ENCODE assay signal across 22 mouse cellular contexts in the genomic region with DNA sequence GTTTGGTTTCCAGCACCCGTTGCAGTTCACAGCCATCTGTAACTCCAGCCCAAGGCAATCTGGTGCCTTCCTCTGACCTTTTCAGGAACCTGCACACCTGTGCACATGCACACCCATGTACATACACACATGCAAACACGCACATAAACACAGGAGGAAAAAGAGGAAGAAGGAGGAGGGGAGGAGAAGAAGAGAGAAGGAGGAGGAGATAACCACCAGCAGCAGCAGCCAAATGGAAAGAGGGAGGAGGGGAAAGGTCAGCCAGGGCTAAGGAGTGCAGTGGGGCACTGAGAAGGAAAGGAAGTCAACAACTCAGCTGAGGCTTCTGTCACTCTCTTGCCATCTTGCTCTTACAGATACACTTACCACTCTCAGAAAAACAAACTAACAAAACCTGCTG. TPM values are rescaled to one million over a fixed set of nuclear protein-coding genes. Genes with fewer than 3 reads are reported as not detected.
DNase-seq lines count a peak whose midpoint lies in the region; ATAC-seq and TF ChIP-seq lines count a peak whose summit lies in the region.
"Had no signal": no experiment of that assay in that cellular context is flagged by ENCODE, and none has a peak within 500 bp of the region (broad histone marks: within the 10 kb centered on the region; RNA-seq: fewer than 3 reads in every experiment).

No protein-coding gene starts in this region.

- H3K27me3 ChIP-seq in kidney, postnatal 0 days (ENCODE audit: insufficient read depth, low read length), result no peaks in the 10 kb centered on the region
- H3K27me3 ChIP-seq in kidney, embryonic 16.5 days (ENCODE audit: insufficient read depth, low read length), result no peaks in the 10 kb centered on the region
- H3K27me3 ChIP-seq in spleen, adult 2 months (ENCODE audit: control insufficient read depth, insufficient read depth, low read length), result no peaks in the 10 kb centered on the region
- H3K27me3 ChIP-seq in hindbrain, embryonic 13.5 days, result no peaks in the 10 kb centered on the region
- H3K27me3 ChIP-seq: forebrain, embryonic 13.5 days; heart, embryonic 15.5 days; hindbrain, embryonic 12.5 days had no signal

- H3K4me2 ChIP-seq in kidney, postnatal 0 days (ENCODE audit: low read length), result no peak overlapping the region
- H3K4me2 ChIP-seq in kidney, embryonic 16.5 days (replicated peaks; ENCODE audit: low read depth, low read length), result no peak overlapping the region
- no peak overlapping the region for H3K4me2 ChIP-seq in hindbrain, embryonic 13.5 days
- H3K4me2 ChIP-seq: forebrain, embryonic 13.5 days; heart, embryonic 15.5 days; hindbrain, embryonic 12.5 days had no signal

- H3K27ac ChIP-seq in kidney, postnatal 0 days, result no peak overlapping the region
- H3K27ac ChIP-seq in kidney, embryonic 16.5 days (ENCODE audit: low read length), result no peak overlapping the region
- no peak overlapping the region for H3K27ac ChIP-seq in spleen, adult 2 months (ENCODE audit: insufficient read depth, low read length)
- H3K27ac ChIP-seq in hindbrain, embryonic 13.5 days, result no peak overlapping the region
- H3K27ac ChIP-seq: forebrain, embryonic 13.5 days; heart, embryonic 15.5 days; hindbrain, embryonic 12.5 days; limb, embryonic 10.5 days; liver, embryonic 14.5 days; stomach, postnatal 0 days had no signal

- no peaks in the 10 kb centered on the region for H3K4me1 ChIP-seq in kidney, postnatal 0 days (replicated peaks; ENCODE audit: insufficient read depth, low read length)
- peaks cover 5% of the 10 kb centered on the region for H3K4me1 ChIP-seq in kidney, embryonic 16.5 days (ENCODE audit: insufficient read depth, low read length)
- H3K4me1 ChIP-seq in spleen, adult 2 months (ENCODE audit: control insufficient read depth, insufficient read depth, insufficient read length), result peaks cover 5% of the 10 kb centered on the region
- H3K4me1 ChIP-seq in hindbrain, embryonic 13.5 days (replicated peaks), result no peaks in the 10 kb centered on the region
- H3K4me1 ChIP-seq: forebrain, embryonic 13.5 days; heart, embryonic 15.5 days; hindbrain, embryonic 12.5 days; limb, embryonic 10.5 days had no signal

- ATAC-seq in kidney, postnatal 0 days (replicated peaks; ENCODE audit: low FRiP score, low read depth), result 0 out of 2 replicates have a peak, but pooled peaks have one; percentile 25
- no peak for ATAC-seq in kidney, embryonic 16.5 days (ENCODE audit: low FRiP score, low TSS enrichment)
- peak; percentile 27 to 42; a peak in 2 of 4 replicates for ATAC-seq in hematopoietic stem cell, adult 5-6 weeks (replicated peaks in 1 of 2; ENCODE audit: insufficient read depth in 1 of 2, low FRiP score in 2 of 2, low TSS enrichment in 1 of 2, low read depth in 1 of 2, poor library complexity in 2 of 2, severe bottlenecking in 2 of 2)
- ATAC-seq in hindbrain, embryonic 13.5 days (ENCODE audit: low FRiP score), result no peak
- ATAC-seq: forebrain, embryonic 13.5 days; intestine, postnatal 0 days had no signal

- WGBS in kidney, postnatal 0 days, result 38% methylated on average over 2 of the region's 2 CpGs
- 38% methylated on average over 2 of the region's 2 CpGs for WGBS in kidney, embryonic 16.5 days
- WGBS in spleen, adult 2 months, result 7% methylated on average over 2 of the region's 2 CpGs
- WGBS in hindbrain, embryonic 13.5 days, result 77% methylated on average over 2 of the region's 2 CpGs

- H3K9ac ChIP-seq in kidney, postnatal 0 days (ENCODE audit: low read depth, low read length), result no peak overlapping the region
- H3K9ac ChIP-seq in kidney, embryonic 16.5 days (replicated peaks; ENCODE audit: low read length), result no peak overlapping the region
- no peak overlapping the region for H3K9ac ChIP-seq in hindbrain, embryonic 13.5 days
- H3K9ac ChIP-seq: forebrain, embryonic 13.5 days; heart, embryonic 15.5 days; hindbrain, embryonic 12.5 days; liver, embryonic 14.5 days had no signal

- no peak for TF ChIP-seq POLR2A in spleen, adult 2 months (IDR thresholded peaks at IDR 0.05; ENCODE audit: low read depth, low read length)

- DNase-seq in kidney, postnatal 0 days (ENCODE audit: low spot score), result no peak
- peak; percentile 10 to 12 for DNase-seq in spleen, adult 2 months (ENCODE audit: low read depth in 1 of 2, low spot score in 2 of 2)
- no peak for DNase-seq in spleen, postnatal 14 days (ENCODE audit: low spot score in 2 of 2)
- DNase-seq in urinary bladder, adult 18-20 months (ENCODE audit: low spot score in 2 of 2), result no peak
- DNase-seq: adrenal gland, postnatal 14 days; cerebellum, adult 9-10 months; retina, postnatal 1 day; thymus, postnatal 36 days had no signal

- no peak overlapping the region for H3K4me3 ChIP-seq in kidney, postnatal 0 days (replicated peaks; ENCODE audit: low read depth, low read length)
- no peak overlapping the region for H3K4me3 ChIP-seq in kidney, embryonic 16.5 days (ENCODE audit: low read length)
- no peak overlapping the region for H3K4me3 ChIP-seq in spleen, adult 2 months (ENCODE audit: extremely low read depth, insufficient read depth, insufficient read length)
- no peak overlapping the region for H3K4me3 ChIP-seq in hindbrain, embryonic 13.5 days
- H3K4me3 ChIP-seq: forebrain, embryonic 13.5 days; heart, embryonic 15.5 days; hindbrain, embryonic 12.5 days; limb, embryonic 10.5 days had no signal

- TF ChIP-seq CTCF in kidney, postnatal 0 days (IDR thresholded peaks at IDR 0.05; ENCODE audit: low read depth), result no peak
- TF ChIP-seq CTCF in spleen, adult 2 months (IDR thresholded peaks at IDR 0.05; ENCODE audit: extremely low read depth, insufficient read depth, insufficient read length, insufficient replicate concordance), result no peak

- H3K36me3 ChIP-seq in kidney, postnatal 0 days (ENCODE audit: insufficient read depth, low read length), result no peaks in the 10 kb centered on the region
- H3K36me3 ChIP-seq in kidney, embryonic 16.5 days (ENCODE audit: insufficient read depth, low read length), result no peaks in the 10 kb centered on the region
- no peaks in the 10 kb centered on the region for H3K36me3 ChIP-seq in spleen, adult 2 months (ENCODE audit: control insufficient read depth, insufficient read depth, low read length)
- H3K36me3 ChIP-seq in hindbrain, embryonic 13.5 days, result peaks cover 4% of the 10 kb centered on the region; the same call in 1 of the 2 replicates
- H3K36me3 ChIP-seq: G1E; heart, embryonic 15.5 days; hindbrain, embryonic 12.5 days; limb, embryonic 10.5 days had no signal

- H3K9me3 ChIP-seq in kidney, postnatal 0 days (replicated peaks; ENCODE audit: low read length), result no peaks in the 10 kb centered on the region
- H3K9me3 ChIP-seq in kidney, embryonic 16.5 days (ENCODE audit: low read length), result no peaks in the 10 kb centered on the region
- H3K9me3 ChIP-seq in hindbrain, embryonic 13.5 days, result no peaks in the 10 kb centered on the region
- H3K9me3 ChIP-seq: forebrain, embryonic 13.5 days; G1E; heart, embryonic 15.5 days; hindbrain, embryonic 12.5 days; limb, embryonic 10.5 days had no signal

RNA-seq across cellular contexts. Expression of a gene that starts 28.4 kb away (rescaled TPM):
- 1.4 and 1.9 TPM in 2 replicates for polyA plus RNA-seq in kidney, postnatal 0 days (2015; fragmentation: Nextera tagmentation; extraction: Ambion mirVana)
- 1.8 and 1.9 TPM in 2 replicates for polyA plus RNA-seq in kidney, embryonic 16.5 days (2015; fragmentation: Nextera tagmentation; extraction: Ambion mirVana)
- 80.8 and 95.2 TPM in 2 replicates for polyA plus RNA-seq in spleen, adult 2 months (2012; rRNA removed)
- 1.3 and 3.4 TPM in 2 replicates for total RNA-seq in hematopoietic stem cell, adult 5-6 weeks (2017)
- 0.73 and 0.76 TPM in 2 replicates for polyA plus RNA-seq in hindbrain, embryonic 13.5 days (2015; fragmentation: Nextera tagmentation; extraction: Ambion mirVana)
- total RNA-seq: G1E had no signal

RNA-seq across cellular contexts. Expression of a gene that starts 30.2 kb away (rescaled TPM):
- polyA plus RNA-seq in kidney, postnatal 0 days (2015; fragmentation: Nextera tagmentation; extraction: Ambion mirVana), result 20.9 and 21.9 TPM in 2 replicates
- polyA plus RNA-seq in kidney, embryonic 16.5 days (2015; fragmentation: Nextera tagmentation; extraction: Ambion mirVana), result 26.7 and 30.8 TPM in 2 replicates
- polyA plus RNA-seq in spleen, adult 2 months (2012; rRNA removed), result 2.9 and 3.8 TPM in 2 replicates
- total RNA-seq in hematopoietic stem cell, adult 5-6 weeks (2017), result 21.1 and 40.6 TPM in 2 replicates
- polyA plus RNA-seq in hindbrain, embryonic 13.5 days (2015; fragmentation: Nextera tagmentation; extraction: Ambion mirVana), result 15.1 and 16.9 TPM in 2 replicates

RNA-seq across cellular contexts. Expression of a gene that starts 60.0 kb away (rescaled TPM):
- not detected in 2 replicates for polyA plus RNA-seq in kidney, postnatal 0 days (2015; fragmentation: Nextera tagmentation; extraction: Ambion mirVana)
- polyA plus RNA-seq in kidney, embryonic 16.5 days (2015; fragmentation: Nextera tagmentation; extraction: Ambion mirVana), result not detected in 2 replicates
- polyA plus RNA-seq in spleen, adult 2 months (2012; rRNA removed), result 0.16 TPM in 1 of 2 replicates, not detected in the other
- total RNA-seq in hematopoietic stem cell, adult 5-6 weeks (2017), result not detected in 2 replicates
- polyA plus RNA-seq in hindbrain, embryonic 13.5 days (2015; fragmentation: Nextera tagmentation; extraction: Ambion mirVana), result not detected in 2 replicates
- total RNA-seq: adrenal gland, postnatal 14 days; gastrocnemius, postnatal 4 days; megakaryocyte-erythroid progenitor cell, adult 5-6 weeks had no signal
- polyA plus RNA-seq: forebrain, embryonic 13.5 days; G1E; heart, embryonic 15.5 days; hindbrain, embryonic 12.5 days; intestine, postnatal 0 days; limb, embryonic 10.5 days; liver, embryonic 14.5 days; neural tube, embryonic 14.5 days; stomach, postnatal 0 days had no signal

Comparison
In these comparisons a context has a peak if more than half of its experiments do, and no peak if none do; other contexts are left out.
1. ATAC-seq: peak in kidney, postnatal 0 days (single experiment) and hematopoietic stem cell, adult 5-6 weeks (2 of 2); none in kidney, embryonic 16.5 days (single experiment) and hindbrain, embryonic 13.5 days (single experiment).
2. DNase-seq: peak in spleen, adult 2 months (2 of 2); none in kidney, postnatal 0 days (single experiment), spleen, postnatal 14 days (0 of 2) and urinary bladder, adult 18-20 months (0 of 2).
3. RNA of a gene that starts 28.4 kb away (polyA plus RNA-seq): 80.8 to 95.2 TPM in spleen, adult 2 months; 1.4 to 1.9 TPM in kidney, postnatal 0 days, 1.8 to 1.9 TPM in kidney, embryonic 16.5 days and 0.73 to 0.76 TPM in hindbrain, embryonic 13.5 days; every median in the first group is over 10 times any median in the second.